Mouse (Mus musculus): Measurements from ENCODE around the gene Vps45. TPM values are rescaled to one million over a fixed set of nuclear protein-coding genes. Genes with fewer than 3 reads are reported as not detected.
A peak's percentile ranks its signal among the peaks of the same experiment; 100 is the strongest.

Gene Vps45
- polyA plus RNA-seq, 1 experiment from 2014 or later: 32.4 TPM

GRCm38 (mm10) chr3:96069542-96069941, 11.3 kb upstream of the Vps45 start:
- WGBS: 78% methylated on average over 1 of the region's 1 CpGs
- H3K4me1 ChIP-seq (replicated peaks): no peaks in the 10 kb centered on the region; the same call in 1 of the 2 replicates
- no peak for DNase-seq (ENCODE audit: low spot score)
- H3K9me3 ChIP-seq: no peaks in the 10 kb centered on the region
- no peaks in the 10 kb centered on the region for H3K36me3 ChIP-seq
- no peak overlapping the region for H3K27ac ChIP-seq
- H3K27me3 ChIP-seq (ENCODE audit: insufficient read depth, poor library complexity, severe bottlenecking): no peaks in the 10 kb centered on the region
- H3K4me3 ChIP-seq: no peak overlapping the region

DNA sequence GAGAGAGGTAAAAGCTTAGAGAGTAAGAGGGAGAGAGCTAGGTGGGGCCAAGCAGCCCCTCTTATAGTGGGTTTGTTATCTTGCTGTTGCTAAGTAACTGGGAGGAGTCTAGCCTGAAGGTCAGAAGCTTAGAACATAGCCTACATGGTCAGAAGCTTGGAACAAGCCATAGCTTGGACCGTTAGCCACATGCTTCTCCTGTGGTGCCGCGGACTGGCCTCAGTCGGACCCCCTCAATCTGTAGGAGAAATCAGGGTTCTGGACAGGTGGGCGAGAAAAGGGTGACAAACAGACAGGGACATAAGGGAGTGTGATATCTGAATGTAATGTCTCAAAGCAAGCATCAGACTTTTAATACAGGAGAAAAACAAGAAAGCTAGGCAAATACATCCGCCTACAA, 10.8 kb upstream of the Vps45 start:
- no peaks in the 10 kb centered on the region for H3K9me3 ChIP-seq
- H3K4me3 ChIP-seq: no peak overlapping the region
- no peaks in the 10 kb centered on the region for H3K36me3 ChIP-seq
- no peak overlapping the region for H3K27ac ChIP-seq
- WGBS: 95% methylated on average over 6 of the region's 6 CpGs
- DNase-seq (ENCODE audit: low spot score): no peak
- H3K4me1 ChIP-seq (replicated peaks): no peaks in the 10 kb centered on the region; the same call in 1 of the 2 replicates
- H3K27me3 ChIP-seq (ENCODE audit: insufficient read depth, poor library complexity, severe bottlenecking): no peaks in the 10 kb centered on the region

GRCm38 (mm10) chr3:96066741-96067140, 8.5 kb upstream of the Vps45 start:
- DNase-seq (ENCODE audit: low spot score): no peak
- H3K27ac ChIP-seq: no peak overlapping the region
- no peaks in the 10 kb centered on the region for H3K9me3 ChIP-seq
- no peaks in the 10 kb centered on the region for H3K36me3 ChIP-seq
- H3K4me3 ChIP-seq: no peak overlapping the region
- H3K4me1 ChIP-seq (replicated peaks): no peaks in the 10 kb centered on the region
- H3K27me3 ChIP-seq (ENCODE audit: insufficient read depth, poor library complexity, severe bottlenecking): no peaks in the 10 kb centered on the region
- 89% methylated on average over 5 of the region's 5 CpGs for WGBS

- Histone ChIP-seq H3K27me3 (ENCODE audit: insufficient read depth, poor library complexity, severe bottlenecking) (no peaks in the 10 kb centered on the region), H3K27ac (no peak overlapping the region), H3K4me3 (no peak overlapping the region), H3K36me3 (no peaks in the 10 kb centered on the region), H3K9me3 (no peaks in the 10 kb centered on the region), H3K4me1 (replicated peaks) (no peaks in the 10 kb centered on the region)
- DNase-seq (ENCODE audit: low spot score): peak; percentile 33
- WGBS: 40% methylated on average over 20 of the region's 20 CpGs
These were observed 7.6 kb upstream of the Vps45 start for GRCm38 (mm10) chr3:96065754-96066375.

GRCm38 (mm10) chr3:96065147-96065546, 6.9 kb upstream of the Vps45 start:
- Histone ChIP-seq H3K27ac (no peak overlapping the region), H3K36me3 (no peaks in the 10 kb centered on the region), H3K9me3 (no peaks in the 10 kb centered on the region), H3K4me3 (no peak overlapping the region), H3K4me1 (replicated peaks) (no peaks in the 10 kb centered on the region), H3K27me3 (ENCODE audit: insufficient read depth, poor library complexity, severe bottlenecking) (no peaks in the 10 kb centered on the region)
- 41% methylated on average over 4 of the region's 4 CpGs for whole genome bisulfite sequencing
- DNase-seq (ENCODE audit: low spot score): no peak

DNA sequence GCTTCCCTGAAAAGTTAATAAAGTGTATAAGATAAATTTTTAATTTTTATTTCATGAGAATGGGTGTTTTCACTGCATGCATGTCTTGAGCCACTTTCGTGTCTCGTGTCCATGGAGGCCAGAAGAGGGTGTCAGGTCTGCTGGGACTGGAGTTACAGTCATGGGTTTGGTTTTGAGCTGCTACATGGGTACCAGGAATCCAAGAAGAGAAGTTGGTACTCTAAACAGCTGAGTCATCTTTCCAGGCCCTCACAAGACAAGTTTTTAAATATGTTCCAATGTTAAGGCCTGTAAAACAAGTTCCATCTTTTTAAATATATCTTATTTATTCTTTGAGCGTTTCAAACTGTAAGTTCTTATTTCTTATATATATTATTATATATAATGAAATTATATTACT, 6.0 kb upstream of the Vps45 start:
- H3K4me1 ChIP-seq (replicated peaks): no peaks in the 10 kb centered on the region
- WGBS: 92% methylated on average over 3 of the region's 3 CpGs
- no peak overlapping the region for H3K27ac ChIP-seq
- H3K4me3 ChIP-seq: no peak overlapping the region
- no peaks in the 10 kb centered on the region for H3K36me3 ChIP-seq
- no peak for DNase-seq (ENCODE audit: low spot score)
- H3K27me3 ChIP-seq (ENCODE audit: insufficient read depth, poor library complexity, severe bottlenecking): no peaks in the 10 kb centered on the region
- no peaks in the 10 kb centered on the region for H3K9me3 ChIP-seq

- Histone ChIP-seq H3K4me3 (no peak overlapping the region), H3K36me3 (no peaks in the 10 kb centered on the region), H3K27ac (no peak overlapping the region), H3K4me1 (replicated peaks) (peaks cover 6% of the 10 kb centered on the region; the same call in 1 of the 2 replicates), H3K27me3 (ENCODE audit: insufficient read depth, poor library complexity, severe bottlenecking) (no peaks in the 10 kb centered on the region), H3K9me3 (no peaks in the 10 kb centered on the region)
- 79% methylated on average over 2 of the region's 2 CpGs for WGBS
- DNase-seq (ENCODE audit: low spot score): no peak
These were observed 5.0 kb upstream of the Vps45 start for GRCm38 (mm10) chr3:96063299-96063698.

- Histone ChIP-seq H3K9me3 (no peaks in the 10 kb centered on the region), H3K27me3 (ENCODE audit: insufficient read depth, poor library complexity, severe bottlenecking) (no peaks in the 10 kb centered on the region), H3K4me1 (replicated peaks) (peaks cover 22% of the 10 kb centered on the region), H3K27ac (no peak overlapping the region), H3K4me3 (no peak overlapping the region), H3K36me3 (peaks cover 6% of the 10 kb centered on the region; the same call in 1 of the 2 replicates)
- no peak for DNase-seq (ENCODE audit: low spot score)
- 91% methylated on average over 1 of the region's 1 CpGs for WGBS
These were observed 1.9 kb upstream of the Vps45 start for GRCm38 (mm10) chr3:96060146-96060545.

DNA sequence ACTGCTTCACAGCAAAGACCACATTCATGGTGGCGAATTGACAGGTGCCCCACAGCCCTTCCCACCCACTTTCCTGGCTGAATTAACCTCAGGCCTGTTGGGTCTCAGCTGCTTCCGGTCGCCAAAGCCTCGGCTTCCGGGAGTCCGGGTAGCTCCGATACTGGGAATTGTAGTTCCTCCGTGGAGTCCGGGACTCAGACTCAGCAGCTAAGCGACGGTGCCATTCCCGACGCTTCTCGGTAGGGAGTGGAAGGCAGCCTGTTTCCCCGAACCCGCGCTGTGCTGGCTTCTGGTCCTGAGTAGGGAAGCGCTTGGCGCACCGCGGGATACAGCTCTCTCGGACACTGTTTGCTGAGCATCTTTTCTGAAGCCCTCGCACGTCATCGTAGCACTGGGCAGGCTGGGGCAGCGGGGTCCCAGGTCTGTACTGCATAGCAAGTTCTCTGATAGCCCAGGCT, 490 bp downstream of the Vps45 start:
- peak; percentile 93 for DNase-seq (ENCODE audit: low spot score)
- Histone ChIP-seq H3K4me1 (replicated peaks) (peaks cover 22% of the 10 kb centered on the region), H3K27me3 (ENCODE audit: insufficient read depth, poor library complexity, severe bottlenecking) (no peaks in the 10 kb centered on the region), H3K9me3 (no peaks in the 10 kb centered on the region), H3K27ac (peak overlapping the region; percentile 93), H3K4me3 (peak overlapping the region; percentile 80), H3K36me3 (peaks cover 13% of the 10 kb centered on the region)
- under 1% methylated on average over 26 of the region's 26 CpGs for WGBS

GRCm38 (mm10) chr3:96056031-96056430, 2.2 kb downstream of the Vps45 start:
- H3K4me1 ChIP-seq (replicated peaks): peaks cover 22% of the 10 kb centered on the region
- DNase-seq (ENCODE audit: low spot score): no peak
- H3K36me3 ChIP-seq: peaks cover 17% of the 10 kb centered on the region
- H3K9me3 ChIP-seq: no peaks in the 10 kb centered on the region
- H3K27me3 ChIP-seq (ENCODE audit: insufficient read depth, poor library complexity, severe bottlenecking): no peaks in the 10 kb centered on the region
- no peak overlapping the region for H3K4me3 ChIP-seq
- WGBS: 81% methylated on average over 4 of the region's 4 CpGs
- H3K27ac ChIP-seq: no peak overlapping the region

GRCm38 (mm10) chr3:96055294-96055693, 3.0 kb downstream of the Vps45 start:
- H3K4me3 ChIP-seq: no peak overlapping the region
- DNase-seq (ENCODE audit: low spot score): no peak
- H3K27me3 ChIP-seq (ENCODE audit: insufficient read depth, poor library complexity, severe bottlenecking): no peaks in the 10 kb centered on the region
- no peaks in the 10 kb centered on the region for H3K9me3 ChIP-seq
- peaks cover 17% of the 10 kb centered on the region for H3K36me3 ChIP-seq
- H3K4me1 ChIP-seq (replicated peaks): peaks cover 22% of the 10 kb centered on the region
- H3K27ac ChIP-seq: no peak overlapping the region
- 87% methylated on average over 6 of the region's 6 CpGs for WGBS

DNA sequence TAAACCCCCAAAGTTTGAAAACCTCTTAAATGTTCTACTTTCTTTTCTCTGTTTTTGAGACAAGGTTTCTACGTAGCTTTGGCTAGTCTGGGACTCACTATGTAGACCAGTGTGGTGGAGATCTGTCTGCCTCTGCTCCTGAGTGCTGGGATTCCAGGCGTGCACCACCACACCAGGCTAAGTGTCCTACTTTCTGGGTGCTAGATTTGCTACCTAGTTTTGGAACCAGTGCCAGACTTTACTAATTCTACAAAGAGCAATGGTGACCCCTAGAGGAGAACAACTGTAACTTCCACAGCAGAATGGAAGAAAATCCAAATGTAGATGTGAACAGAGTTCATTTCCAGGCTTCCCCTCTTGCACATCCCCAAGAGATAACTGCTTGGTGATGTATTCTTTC, 6.4 kb downstream of the Vps45 start:
- Histone ChIP-seq H3K27me3 (ENCODE audit: insufficient read depth, poor library complexity, severe bottlenecking) (no peaks in the 10 kb centered on the region), H3K36me3 (peaks cover 17% of the 10 kb centered on the region), H3K4me1 (replicated peaks) (peaks cover 7% of the 10 kb centered on the region), H3K9me3 (no peaks in the 10 kb centered on the region), H3K4me3 (no peak overlapping the region), H3K27ac (no peak overlapping the region)
- 53% methylated on average over 2 of the region's 2 CpGs for WGBS
- peak; percentile 4 for DNase-seq (ENCODE audit: low spot score)

DNA sequence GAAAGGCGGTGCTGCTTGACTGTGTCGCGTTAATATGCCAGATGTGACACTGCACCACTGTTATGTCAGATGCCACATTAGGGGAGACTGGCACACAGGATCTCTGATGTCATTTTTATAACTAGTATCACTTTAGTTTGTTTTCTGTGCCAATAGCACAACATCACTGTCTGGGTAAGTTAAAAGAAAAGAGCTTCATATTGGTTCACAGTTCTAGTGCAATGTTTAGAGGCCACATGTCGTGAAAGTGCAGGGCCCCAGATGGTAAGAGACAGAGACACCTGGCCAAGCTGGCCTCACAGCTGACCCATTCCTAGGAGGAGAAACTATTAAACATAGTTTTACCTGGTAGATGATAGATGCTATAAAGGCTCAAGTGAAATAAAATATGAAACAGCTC, 7.1 kb downstream of the Vps45 start:
- Histone ChIP-seq H3K27me3 (ENCODE audit: insufficient read depth, poor library complexity, severe bottlenecking) (no peaks in the 10 kb centered on the region), H3K4me1 (replicated peaks) (peaks cover under 1% of the 10 kb centered on the region; the same call in 1 of the 2 replicates), H3K4me3 (no peak overlapping the region), H3K27ac (no peak overlapping the region), H3K36me3 (peaks cover 18% of the 10 kb centered on the region), H3K9me3 (no peaks in the 10 kb centered on the region)
- no peak for DNase-seq (ENCODE audit: low spot score)
- WGBS: 79% methylated on average over 4 of the region's 4 CpGs

DNA sequence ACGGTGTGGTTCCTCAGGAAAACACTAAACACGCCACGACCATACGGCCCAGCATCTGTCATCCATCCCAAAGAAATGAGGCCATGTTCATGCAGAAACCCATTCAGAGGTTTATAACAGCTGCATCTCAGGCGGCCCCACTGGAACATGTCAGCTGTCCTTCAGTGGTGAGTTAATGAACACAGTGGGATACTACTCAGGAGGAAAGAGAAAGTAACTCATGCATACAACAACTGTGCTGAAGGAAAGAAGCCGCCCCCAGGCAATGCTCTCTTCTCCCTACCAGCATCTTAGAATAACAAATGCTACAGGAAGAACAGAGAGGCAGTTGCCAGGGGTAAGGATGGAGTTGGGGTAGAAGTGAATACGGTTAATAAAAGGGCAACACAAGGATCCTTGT, 7.5 kb downstream of the Vps45 start:
- Histone ChIP-seq H3K27ac (no peak overlapping the region), H3K27me3 (ENCODE audit: insufficient read depth, poor library complexity, severe bottlenecking) (no peaks in the 10 kb centered on the region), H3K4me1 (replicated peaks) (no peaks in the 10 kb centered on the region), H3K9me3 (no peaks in the 10 kb centered on the region), H3K4me3 (no peak overlapping the region), H3K36me3 (peaks cover 22% of the 10 kb centered on the region)
- DNase-seq (ENCODE audit: low spot score): no peak
- WGBS: 71% methylated on average over 7 of the region's 7 CpGs
